Mouse (Mus musculus) bone marrow macrophage, adult 2 months (primary cell): ENCODE results near the gene Slc35d1.

ENCODE experiments used
- CTCF ChIP-seq: IDR thresholded peaks from 2 replicates; pipeline ENCODE4 v1.5.1; 2012; ENCODE audit warnings: low read depth, mild to moderate bottlenecking, low read length, moderate library complexity
- POLR2A ChIP-seq: IDR thresholded peaks from 2 replicates; pipeline ENCODE4 v1.6.1; 2012; ENCODE audit warnings: mild to moderate bottlenecking, low read depth, low read length, borderline replicate concordance

DNA sequence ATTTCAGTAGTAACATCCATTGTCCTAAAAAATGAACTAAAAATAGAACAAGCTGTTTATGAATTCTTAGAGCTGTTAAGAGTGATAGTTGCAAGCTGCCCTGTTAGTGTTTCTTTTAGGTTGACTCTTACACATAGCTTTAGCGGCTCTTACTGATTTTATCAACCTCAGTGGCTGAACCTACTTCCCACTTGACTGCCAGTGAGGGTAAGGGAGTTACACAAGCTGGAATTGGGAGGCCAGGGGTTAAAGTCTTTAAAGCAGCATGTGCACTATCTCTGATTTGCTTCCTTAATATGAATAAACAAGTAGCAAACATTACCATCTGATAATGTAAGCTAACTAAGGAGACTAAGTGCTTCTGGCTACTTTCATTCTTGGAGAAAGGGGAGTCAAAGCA is 78.0 kb downstream of the Slc35d1 start:
- TF ChIP-seq CTCF (no peak), POLR2A (no peak)
